Mouse (Mus musculus) midbrain, embryonic 10.5 days (tissue): Measurements from ENCODE around the gene Mib2. TPM values are rescaled to one million over a fixed set of nuclear protein-coding genes. Genes with fewer than 3 reads are reported as not detected.
A peak's percentile ranks its signal among the peaks of the same experiment; 100 is the strongest.
"Not testable (repeated sequence)": the region's sequence is repeated elsewhere in the genome, so short reads cannot be mapped to it uniquely, and the experiment has no call there.

Experiments
- DNase-seq: peaks from one replicate; pipeline ENCODE4 v3.0.0-alpha.2; 2017; ENCODE audit warnings: low spot score
- H3K27ac ChIP-seq: fragments of 300-500 bp; sonication (generic); replicated peaks from 2 replicates; pipeline ENCODE4 v1.5.1; 2016; ENCODE audit warnings: mild to moderate bottlenecking
- H3K27me3 ChIP-seq: fragments of 300-500 bp; sonication (generic); 2 replicates; pipeline ENCODE4 v1.6.1; 2016; ENCODE audit warnings: low read depth, mild to moderate bottlenecking; ENCODE audit not compliant: poor library complexity, severe bottlenecking
- H3K36me3 ChIP-seq: fragments of 300-500 bp; sonication (generic); 2 replicates; pipeline ENCODE4 v1.6.1; 2016; ENCODE audit warnings: mild to moderate bottlenecking, moderate library complexity
- H3K4me1 ChIP-seq: fragments of 300-500 bp; sonication (generic); 2 replicates; pipeline ENCODE4 v1.6.1; 2016
- H3K4me3 ChIP-seq: fragments of 300-500 bp; sonication (generic); 2 replicates; pipeline ENCODE4 v1.5.1; 2016; ENCODE audit warnings: mild to moderate bottlenecking, moderate library complexity
- H3K9me3 ChIP-seq: fragments of 300-500 bp; sonication (generic); replicated peaks from 2 replicates; pipeline ENCODE4 v1.6.1; 2016; ENCODE audit warnings: mild to moderate bottlenecking
- WGBS: fragments of 180-500 bp; shearing (Covaris S2); methylation state at CpG from one replicate; pipeline ENCODE4 v1.1.7; 2016; 5-methylcytosine and 5-hydroxymethylcytosine counted together
- polyA plus RNA-seq: library from polyadenylated mRNA; unstranded; fragments of >200 nt; fragmentation: Nextera tagmentation; extraction: Ambion mirVana; gene quantifications from 2 replicates; pipeline ENCODE4 v1.2.1, GENCODE M21; 2016

Gene Mib2
- polyA plus RNA-seq, 1 experiment from 2014 or later, result 22.0 TPM

DNA sequence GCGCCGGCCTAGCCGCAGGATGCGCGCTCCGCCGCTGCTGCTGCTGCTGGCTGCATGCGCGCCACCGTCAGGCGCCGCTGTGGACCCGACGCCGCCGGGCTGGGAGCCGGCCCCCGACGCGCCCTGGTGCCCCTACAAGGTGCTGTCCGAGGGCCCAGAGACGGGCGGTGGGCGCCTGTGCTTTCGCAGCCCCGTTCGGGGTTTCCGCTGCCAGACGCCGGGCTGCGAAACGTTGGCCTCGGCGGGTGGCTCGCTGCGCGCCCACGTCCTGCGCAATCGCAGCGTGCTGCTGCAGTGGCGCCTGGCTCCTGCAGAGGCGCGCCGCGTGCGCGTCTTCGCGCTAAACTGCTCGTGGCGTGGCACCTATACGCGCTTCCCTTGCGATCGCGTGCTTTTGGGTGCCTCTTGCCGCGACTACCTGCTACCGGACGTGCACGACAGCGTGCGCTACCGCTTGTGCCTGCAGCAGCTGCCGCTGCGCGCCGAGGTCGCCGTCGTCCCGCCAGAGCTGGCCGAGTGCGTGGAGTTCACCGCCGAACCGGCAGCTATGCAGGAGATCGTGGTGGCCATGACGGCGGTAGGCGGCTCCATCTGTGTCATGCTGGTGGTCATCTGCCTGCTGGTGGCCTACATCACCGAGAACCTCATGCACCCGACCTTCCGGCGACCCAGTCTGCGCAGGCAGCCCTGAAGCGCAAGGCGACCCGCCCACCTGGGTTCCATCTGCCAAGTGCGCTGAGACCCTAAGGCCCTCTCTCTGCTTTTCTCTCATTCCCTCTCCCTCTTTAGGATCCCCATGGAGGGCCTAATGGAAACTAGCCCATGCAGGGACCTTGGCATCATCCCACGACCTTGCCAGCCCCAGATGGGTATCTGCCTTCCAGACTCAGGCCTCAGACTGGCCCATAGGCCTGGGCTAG, 25.7 kb upstream of the Mib2 start:
- peak overlapping the region; percentile 81 for H3K4me3 ChIP-seq
- peak; percentile 64 for DNase-seq
- peaks cover 45% of the 10 kb centered on the region for H3K27me3 ChIP-seq
- H3K36me3 ChIP-seq, result no peaks in the 10 kb centered on the region
- WGBS, result 2% methylated on average over 92 of the region's 92 CpGs
- H3K27ac ChIP-seq, result peak overlapping the region; percentile 83
- no peaks in the 10 kb centered on the region for H3K9me3 ChIP-seq
- H3K4me1 ChIP-seq, result peaks cover 19% of the 10 kb centered on the region

DNA sequence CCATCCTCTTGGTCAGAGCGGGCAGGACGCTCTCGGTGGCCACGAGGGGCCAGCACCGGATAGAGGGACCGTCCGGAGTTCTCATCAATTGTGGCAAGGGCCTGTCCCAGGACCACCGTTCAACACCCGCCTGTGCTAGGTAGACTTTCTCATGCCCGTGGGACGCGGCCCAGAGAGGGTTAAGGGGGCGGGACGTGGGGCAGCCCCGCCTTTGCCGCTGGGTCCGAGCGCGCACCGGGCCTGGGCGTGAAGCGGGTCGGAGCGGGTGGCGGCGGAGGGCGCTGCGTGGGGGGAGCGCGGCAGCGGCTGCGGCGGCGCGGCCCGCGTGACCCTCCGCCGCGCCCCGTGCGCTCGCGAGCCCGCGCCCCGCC, 25.1 kb upstream of the Mib2 start, which contains the start of gene Fndc10:
Fndc10 (plus strand) TSS at position 232 of the 371 bp plus-strand sequence.
- Histone ChIP-seq H3K27me3 (peaks cover 45% of the 10 kb centered on the region), H3K36me3 (no peaks in the 10 kb centered on the region), H3K4me1 (peaks cover 19% of the 10 kb centered on the region), H3K9me3 (no peaks in the 10 kb centered on the region), H3K4me3 (peak within 1 kb of the TSS; percentile 81), H3K27ac (peak within 1 kb of the TSS; percentile 83)
- DNase-seq, result peak; percentile 74
- WGBS, result 2% methylated on average over 47 of the region's 47 CpGs

DNA sequence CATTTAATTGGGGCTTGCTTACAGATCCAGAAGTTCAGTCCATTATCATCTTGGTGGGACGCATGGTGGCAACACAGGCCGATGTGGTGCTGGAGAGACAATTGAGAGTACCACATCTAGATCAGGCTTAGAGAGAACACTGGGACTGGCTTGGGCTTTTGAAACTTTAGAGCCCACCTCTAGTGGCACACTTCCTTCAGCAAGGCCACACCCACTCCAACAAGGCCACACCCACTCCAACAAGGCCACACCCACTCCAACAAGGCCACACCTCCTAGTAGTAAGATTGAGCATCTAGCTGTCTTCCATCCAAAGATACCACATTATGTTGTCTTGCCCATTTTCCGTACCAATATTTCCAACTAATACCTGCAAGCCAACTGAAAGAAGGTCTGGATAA, 23.4 kb upstream of the Mib2 start:
- no peak overlapping the region for H3K27ac ChIP-seq
- H3K4me3 ChIP-seq, result no peak overlapping the region
- no peaks in the 10 kb centered on the region for H3K36me3 ChIP-seq
- peaks cover 45% of the 10 kb centered on the region for H3K27me3 ChIP-seq
- no peaks in the 10 kb centered on the region for H3K9me3 ChIP-seq
- no peak for DNase-seq
- peaks cover 19% of the 10 kb centered on the region for H3K4me1 ChIP-seq
- WGBS, result 95% methylated on average over 3 of the region's 3 CpGs

DNA sequence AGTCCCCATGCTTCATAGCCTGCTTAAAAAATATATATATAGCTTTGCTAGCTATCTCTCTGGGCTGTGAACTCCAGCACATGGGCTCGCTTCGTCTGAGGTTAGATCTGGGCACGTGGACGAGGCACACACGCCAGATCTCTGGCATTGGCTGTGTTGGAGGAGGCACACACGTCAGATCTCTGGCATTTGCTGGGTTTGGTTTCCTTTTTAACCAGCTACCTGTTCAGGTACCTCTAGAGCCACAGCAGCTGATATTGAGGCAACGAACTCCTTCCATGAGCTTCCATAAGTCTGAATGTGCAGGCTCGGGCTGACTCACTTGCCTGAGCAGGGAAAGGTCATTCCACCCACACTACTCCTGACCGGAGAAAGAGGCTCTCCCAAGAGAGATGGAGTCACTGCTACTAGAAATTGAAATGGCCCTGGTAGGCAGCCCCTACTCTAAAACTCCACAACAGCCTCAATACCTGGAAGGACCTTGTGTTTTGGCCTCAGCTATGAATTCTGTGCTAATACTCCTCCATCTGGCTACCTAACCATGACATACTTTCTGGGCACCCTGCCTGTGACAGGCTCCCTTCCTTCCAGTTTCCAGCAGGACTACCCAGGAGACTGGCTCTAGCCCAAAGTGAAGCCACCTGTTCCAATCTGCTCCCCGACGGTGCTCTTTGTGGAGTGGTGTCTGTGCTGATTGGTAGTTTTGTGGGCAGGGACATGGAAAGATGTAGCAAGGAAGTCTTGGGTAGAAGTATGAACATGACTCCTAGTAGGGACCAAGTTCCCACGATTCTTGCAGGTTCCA, 21.8 kb upstream of the Mib2 start:
- DNase-seq, result no peak
- no peaks in the 10 kb centered on the region for H3K9me3 ChIP-seq
- WGBS, result 85% methylated on average over 12 of the region's 12 CpGs

DNA sequence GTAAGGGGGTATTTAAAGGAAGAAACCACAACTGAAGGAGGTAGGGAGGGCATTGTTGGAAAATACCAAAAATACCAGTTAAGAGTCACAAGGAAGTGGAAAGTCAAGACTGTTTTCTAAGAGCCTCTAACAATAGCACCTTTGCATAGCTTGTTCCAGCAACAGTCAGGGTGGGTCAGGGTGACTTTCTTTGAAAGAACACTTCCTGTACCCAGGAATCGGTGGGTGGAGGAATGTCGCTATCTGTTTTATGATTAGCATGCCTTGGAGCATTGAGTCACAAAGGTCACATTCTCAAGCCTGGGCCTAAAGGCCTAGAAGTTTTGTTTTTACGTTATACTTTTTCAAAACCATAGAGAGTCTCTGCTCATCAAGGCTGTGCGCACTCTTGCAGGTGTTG, 18.8 kb upstream of the Mib2 start:
- not testable (repeated sequence) for H3K36me3 ChIP-seq, H3K4me1 ChIP-seq, H3K4me3 ChIP-seq, DNase-seq, H3K27ac ChIP-seq, H3K9me3 ChIP-seq, H3K27me3 ChIP-seq
- WGBS, result 91% methylated on average over 4 of the region's 4 CpGs

More for the DNA sequence above, 21.8 kb upstream of the Mib2 start:
- Histone ChIP-seq H3K36me3 (no peaks in the 10 kb centered on the region), H3K4me3 (no peak overlapping the region), H3K27ac (no peak overlapping the region), H3K4me1 (peaks cover 19% of the 10 kb centered on the region), H3K27me3 (peaks cover 30% of the 10 kb centered on the region)

DNA sequence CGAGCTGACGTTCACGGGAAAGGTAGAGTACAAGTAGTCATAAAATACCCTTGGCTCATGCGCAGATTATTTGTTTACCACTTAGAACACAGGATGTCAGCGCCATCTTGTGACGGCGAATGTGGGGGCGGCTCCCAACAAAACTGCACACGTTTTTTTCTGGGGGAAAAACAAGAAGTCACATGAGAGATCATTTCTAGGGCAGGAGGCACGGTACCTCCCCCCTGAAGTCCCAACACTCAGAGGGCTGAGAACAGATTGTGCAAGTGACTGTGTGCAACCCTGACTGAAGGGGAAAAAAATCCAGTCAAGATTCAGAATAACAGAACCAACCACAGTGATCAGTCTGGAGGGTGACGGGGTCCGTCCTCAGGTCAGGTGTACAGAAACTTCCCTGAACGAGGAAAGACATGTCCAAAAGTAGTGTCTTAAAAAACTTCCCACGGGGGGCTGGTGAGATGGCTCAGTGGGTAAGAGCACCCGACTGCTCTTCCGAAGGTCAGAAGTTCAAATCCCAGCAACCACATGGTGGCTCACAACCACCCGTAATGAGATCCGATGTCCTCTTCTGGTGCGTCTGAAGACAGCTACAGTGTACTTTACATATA, 14.8 kb upstream of the Mib2 start:
- not testable (repeated sequence) for H3K27me3 ChIP-seq, H3K4me3 ChIP-seq, H3K4me1 ChIP-seq, DNase-seq, H3K27ac ChIP-seq, H3K36me3 ChIP-seq, H3K9me3 ChIP-seq
- 90% methylated on average over 16 of the region's 19 CpGs for WGBS

DNA sequence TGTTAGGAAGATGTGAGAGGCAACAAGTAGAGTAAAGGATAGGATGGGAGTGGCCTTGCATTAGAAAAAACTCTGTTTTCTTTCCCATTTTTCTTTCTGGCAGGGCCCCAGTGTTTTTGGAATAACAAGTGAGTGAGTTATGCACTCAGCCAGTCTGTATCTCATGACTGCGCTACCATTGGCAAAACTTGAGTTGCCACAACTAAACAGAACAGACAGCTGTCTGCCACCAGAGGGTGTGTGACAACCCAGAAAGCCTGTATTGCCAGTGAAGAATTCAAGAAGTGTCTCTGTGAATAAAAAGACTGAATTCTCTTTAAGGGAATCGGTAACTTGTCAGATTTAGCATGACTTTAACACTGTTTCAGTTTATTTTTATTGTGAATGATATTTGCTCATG, 7.0 kb upstream of the Mib2 start:
- H3K9me3 ChIP-seq, result no peaks in the 10 kb centered on the region
- no peaks in the 10 kb centered on the region for H3K27me3 ChIP-seq
- no peaks in the 10 kb centered on the region for H3K4me1 ChIP-seq
- H3K27ac ChIP-seq, result no peak overlapping the region
- no peaks in the 10 kb centered on the region for H3K36me3 ChIP-seq
- DNase-seq, result no peak
- H3K4me3 ChIP-seq, result no peak overlapping the region
- 88% methylated on average over 2 of the region's 2 CpGs for WGBS

DNA sequence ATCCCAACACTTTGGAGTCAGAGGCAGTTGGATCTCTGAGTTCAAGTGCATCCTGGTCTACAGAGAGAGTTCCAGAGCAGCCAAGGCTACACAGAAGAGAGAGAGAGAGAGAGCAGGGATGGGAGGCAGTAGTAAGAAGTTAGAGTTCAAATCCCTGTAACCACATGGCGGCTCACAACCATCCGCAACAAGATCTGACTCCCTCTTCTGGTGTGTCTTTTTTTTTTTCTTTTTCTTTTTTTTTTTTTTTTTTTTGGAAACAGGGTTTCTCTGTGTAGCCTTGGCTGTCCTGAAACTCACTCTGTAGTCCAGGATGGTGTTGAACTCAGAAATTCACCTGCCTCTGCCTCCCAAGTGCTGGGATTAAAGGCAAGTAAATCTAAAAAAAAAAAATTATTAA, 3.1 kb upstream of the Mib2 start:
- no peaks in the 10 kb centered on the region for H3K9me3 ChIP-seq
- H3K27ac ChIP-seq, result no peak overlapping the region
- peaks cover 13% of the 10 kb centered on the region for H3K4me1 ChIP-seq
- H3K27me3 ChIP-seq, result no peaks in the 10 kb centered on the region; the same call in 1 of the 2 replicates
- H3K36me3 ChIP-seq, result no peaks in the 10 kb centered on the region
- H3K4me3 ChIP-seq, result no peak overlapping the region
- 69% methylated on average over 2 of the region's 2 CpGs for WGBS
- DNase-seq, result no peak

DNA sequence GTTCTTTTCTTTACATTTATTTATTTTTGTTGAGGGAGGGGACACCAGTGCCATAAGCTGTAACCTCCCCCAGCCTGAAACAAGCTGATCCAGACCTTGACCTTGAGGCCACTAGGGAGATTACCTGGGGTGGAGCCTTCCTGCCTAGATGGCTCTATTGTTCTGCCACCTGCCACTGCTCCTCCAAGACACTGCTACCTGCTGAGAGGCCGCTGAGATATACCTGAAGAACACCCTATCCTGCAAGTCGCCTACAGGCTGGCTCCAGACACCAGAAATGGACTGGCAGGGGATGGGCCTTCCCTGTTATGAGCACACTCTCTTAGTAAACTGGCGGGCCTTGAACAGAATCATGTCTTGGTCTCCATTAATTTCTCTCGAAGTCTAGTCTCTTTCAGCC, 1.2 kb upstream of the Mib2 start:
- Histone ChIP-seq H3K4me1 (peaks cover 13% of the 10 kb centered on the region), H3K4me3 (0 out of 2 replicates have a peak overlapping the region, but pooled peaks have one; percentile 74)
- H3K9me3 ChIP-seq, H3K27me3 ChIP-seq, DNase-seq, H3K36me3 ChIP-seq, H3K27ac ChIP-seq: not testable (repeated sequence)
- WGBS, result 49% methylated on average over 4 of the region's 4 CpGs

DNA sequence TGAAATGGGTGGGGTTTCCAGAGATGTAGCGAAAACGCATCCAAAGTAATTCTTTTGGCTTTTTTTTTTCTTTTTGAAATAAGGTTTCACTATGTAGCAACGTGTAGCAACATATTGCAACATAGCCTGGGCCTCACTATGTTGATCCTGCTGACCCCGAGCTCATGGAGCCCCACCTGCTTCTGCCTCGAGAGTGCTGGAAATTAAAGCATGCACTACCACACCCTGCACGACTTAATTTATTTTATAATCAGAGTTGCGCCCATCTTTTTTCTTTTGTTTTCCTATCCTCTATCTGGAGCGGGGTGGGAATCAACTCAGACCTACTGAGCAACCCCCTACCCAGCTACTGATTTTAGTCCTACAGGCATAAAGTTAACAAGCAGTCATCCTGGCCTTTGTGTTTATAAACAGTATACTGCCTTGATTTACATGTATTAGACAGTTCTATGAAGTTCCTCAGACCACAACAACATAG, 639 bp upstream of the Mib2 start:
- Histone ChIP-seq H3K4me3 (peak overlapping the region; percentile 74), H3K36me3 (peaks cover 3% of the 10 kb centered on the region; the same call in 1 of the 2 replicates), H3K4me1 (peaks cover 13% of the 10 kb centered on the region), H3K9me3 (no peaks in the 10 kb centered on the region), H3K27ac (0 out of 2 replicates have a peak overlapping the region, but pooled peaks have one; percentile 6), H3K27me3 (no peaks in the 10 kb centered on the region; the same call in 1 of the 2 replicates)
- WGBS, result 1% methylated on average over 8 of the region's 8 CpGs
- DNase-seq, result no peak

DNA sequence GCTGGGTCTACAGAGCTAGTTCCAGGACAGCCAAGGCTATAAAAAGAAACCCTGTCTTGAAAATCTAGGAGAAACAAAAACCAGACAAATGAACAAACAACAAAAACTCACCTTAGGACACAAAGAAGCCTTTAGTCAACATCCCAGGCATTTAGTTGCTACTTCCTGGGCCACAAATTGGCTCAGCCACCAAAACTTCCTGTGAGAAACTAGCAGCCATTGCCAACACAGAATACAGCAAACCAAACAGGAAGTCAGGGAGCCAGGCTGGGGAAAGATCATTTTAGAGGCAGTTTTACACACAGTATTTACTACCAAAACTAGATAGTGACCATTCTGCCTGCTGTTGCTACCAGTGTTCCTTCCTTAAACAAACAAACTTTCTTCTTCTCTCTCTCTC, 2.1 kb downstream of the Mib2 start:
- Histone ChIP-seq H3K27ac (no peak overlapping the region), H3K36me3 (peaks cover 6% of the 10 kb centered on the region; the same call in 1 of the 2 replicates), H3K4me3 (no peak overlapping the region), H3K9me3 (no peaks in the 10 kb centered on the region), H3K4me1 (peaks cover 13% of the 10 kb centered on the region), H3K27me3 (no peaks in the 10 kb centered on the region; the same call in 1 of the 2 replicates)
- DNase-seq, result no peak

DNA sequence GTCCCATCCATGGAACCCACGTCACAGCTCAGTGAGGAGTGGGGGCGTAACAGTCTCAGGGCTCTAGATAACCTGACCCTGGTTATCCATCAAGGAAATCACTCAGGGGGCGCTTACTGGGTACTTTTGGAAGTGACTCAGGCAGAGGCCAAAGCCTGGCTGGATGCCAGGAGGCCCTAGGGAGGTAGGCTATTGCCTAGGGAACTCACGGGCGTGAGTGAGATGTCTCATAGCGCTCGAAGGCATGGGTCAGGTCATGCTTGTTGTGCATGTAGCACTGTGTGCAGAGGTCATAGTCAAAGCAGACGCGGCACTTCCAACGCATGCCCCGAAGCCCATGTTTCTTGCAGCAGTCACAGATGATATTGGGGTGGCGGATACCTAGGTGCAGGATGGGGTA, 8.4 kb downstream of the Mib2 start:
- Histone ChIP-seq H3K27ac (no peak overlapping the region), H3K27me3 (peaks cover 20% of the 10 kb centered on the region), H3K36me3 (peaks cover 43% of the 10 kb centered on the region), H3K4me1 (no peaks in the 10 kb centered on the region), H3K9me3 (no peaks in the 10 kb centered on the region), H3K4me3 (no peak overlapping the region)
- no peak for DNase-seq
- WGBS, result 93% methylated on average over 12 of the region's 12 CpGs
